Mouse (Mus musculus) T-helper 1 cell (primary cell): ENCODE results near the gene Adamts5.

Experiments used
- in situ Hi-C: fragments of 300-600 bp; cut with MboI, MseI; formaldehyde crosslinking; loops from one replicate; pipeline ENCODE4 v1.15.1; 2025; ENCODE audit warnings: high pct_unique_total_duplicates

The Adamts5 gene

GRCm38 (mm10) chr16:85901581-85901910 lies at the start of gene Adamts5:
Gene Adamts5 (minus strand): TSS chr16:85901828.
- in situ Hi-C loops = loop anchor here (10.0 kb wide), 1 partner anchor 63 kb away; no protein-coding TSS in a partner anchor

- in situ Hi-C loops = loop anchor here (10.0 kb wide), 1 partner anchor 846 kb away; no protein-coding TSS in a partner anchor
Observed at GRCm38 (mm10) chr16:85950356-85950755, 48.7 kb upstream of the Adamts5 start.

GRCm38 (mm10) chr16:85926004-85926403 lies 24.4 kb upstream of the Adamts5 start:
- in situ Hi-C loops = no loop called here

- in situ Hi-C loops = no loop called here
Observed at GRCm38 (mm10) chr16:85922454-85922853, 20.8 kb upstream of the Adamts5 start.

- in situ Hi-C loops = no loop called here
Observed at GRCm38 (mm10) chr16:85920122-85920521, 18.5 kb upstream of the Adamts5 start.

GRCm38 (mm10) chr16:85900702-85901580 lies 687 bp downstream of the Adamts5 start:
- in situ Hi-C loops = loop anchor here (10.0 kb wide), 1 partner anchor 64 kb away; no protein-coding TSS in a partner anchor

GRCm38 (mm10) chr16:85899790-85900587 lies 1.6 kb downstream of the Adamts5 start:
- in situ Hi-C loops = loop anchor here (10.0 kb wide), 1 partner anchor 65 kb away; no protein-coding TSS in a partner anchor

- in situ Hi-C loops = no loop called here
Observed at GRCm38 (mm10) chr16:85899301-85899721, 2.3 kb downstream of the Adamts5 start.

- in situ Hi-C loops = no loop called here
Observed at GRCm38 (mm10) chr16:85898816-85899215, 2.8 kb downstream of the Adamts5 start.

- in situ Hi-C loops = no loop called here
Observed at GRCm38 (mm10) chr16:85898391-85898790, 3.2 kb downstream of the Adamts5 start.

- in situ Hi-C loops = no loop called here
Observed at GRCm38 (mm10) chr16:85897854-85898253, 3.8 kb downstream of the Adamts5 start.

GRCm38 (mm10) chr16:85895948-85896347 lies 5.7 kb downstream of the Adamts5 start:
- in situ Hi-C loops = no loop called here

GRCm38 (mm10) chr16:85889778-85890177 lies 11.8 kb downstream of the Adamts5 start:
- in situ Hi-C loops = no loop called here

GRCm38 (mm10) chr16:85887289-85888051 lies 14.2 kb downstream of the Adamts5 start:
- in situ Hi-C loops = no loop called here

GRCm38 (mm10) chr16:85879075-85879474 lies 22.6 kb downstream of the Adamts5 start:
- in situ Hi-C loops = no loop called here

GRCm38 (mm10) chr16:85874141-85874540 lies 27.5 kb downstream of the Adamts5 start:
- in situ Hi-C loops = no loop called here

- in situ Hi-C loops = no loop called here
Observed at GRCm38 (mm10) chr16:85871971-85872370, 29.7 kb downstream of the Adamts5 start.

GRCm38 (mm10) chr16:85871248-85871647 lies 30.4 kb downstream of the Adamts5 start:
- in situ Hi-C loops = no loop called here

GRCm38 (mm10) chr16:85864691-85865389 lies 36.8 kb downstream of the Adamts5 start:
- in situ Hi-C loops = no loop called here

- in situ Hi-C loops = no loop called here
Observed at GRCm38 (mm10) chr16:85854505-85854904, 47.1 kb downstream of the Adamts5 start.

GRCm38 (mm10) chr16:85827066-85827465 lies 74.6 kb downstream of the Adamts5 start:
- in situ Hi-C loops = no loop called here
